Comparison of ENCODE assay signal across 17 mouse cellular contexts in genomic region chr14:117514829-117515228, GRCm38 (mm10).
"Had no signal": no experiment of that assay in that cellular context is flagged by ENCODE, and none has a peak within 500 bp of the region (broad histone marks: within the 10 kb centered on the region; RNA-seq: fewer than 3 reads in every experiment).

No protein-coding gene starts in this region.

- DNase-seq: lung, embryonic 14.5 days; lung, postnatal 10 days; lung, postnatal 4 days; midbrain, embryonic 14.5 days; retina, postnatal 1 day; right cerebral cortex, adult 18-20 months; right cerebral cortex, postnatal 25 days; right cerebral cortex, postnatal 4 days; spleen, adult 18-20 months; thymus, adult 18-20 months; thymus, postnatal 14 days; thymus, postnatal 36 days had no signal

- H3K36me3 ChIP-seq: midbrain, embryonic 10.5 days; midbrain, embryonic 12.5 days; neural tube, embryonic 13.5 days; neural tube, embryonic 15.5 days had no signal

- H3K4me3 ChIP-seq: midbrain, embryonic 10.5 days; midbrain, embryonic 12.5 days; myocyte; neural tube, embryonic 13.5 days; neural tube, embryonic 15.5 days had no signal

- H3K27ac ChIP-seq: midbrain, embryonic 10.5 days; midbrain, embryonic 12.5 days; neural tube, embryonic 13.5 days; neural tube, embryonic 15.5 days had no signal

- H3K27me3 ChIP-seq: midbrain, embryonic 12.5 days; neural tube, embryonic 13.5 days; neural tube, embryonic 15.5 days had no signal
